Mouse (Mus musculus) kidney, postnatal 0 days (tissue): ENCODE measurements at regions not wholly inside any gene's neighbourhood (a gene's known extent, or its start where the extent isn't known, plus 50 kb on each side); places are given as distances from the start of the nearest gene placed in this dataset.

Source experiments
- ATAC-seq: fragments of 200-750 bp; cut with Nextera tagmentation; replicated peaks from 2 replicates; pipeline ENCODE4 v1.8.0; 2017; ENCODE audit warnings: low read depth, moderate number of reproducible peaks, moderate TSS enrichment, moderate library complexity; ENCODE audit not compliant: low FRiP score
- DNase-seq: peaks from one replicate; pipeline ENCODE4 v3.0.0-alpha.2; 2016; ENCODE audit warnings: low spot score
- H3K27ac ChIP-seq: fragments of 300-500 bp; sonication (generic); 2 replicates; pipeline ENCODE4 v1.5.1; 2014; ENCODE audit warnings: mild to moderate bottlenecking
- H3K27me3 ChIP-seq: fragments of 300-500 bp; sonication (generic); 2 replicates; pipeline ENCODE4 v1.6.1; 2014; ENCODE audit warnings: low read length, mixed read lengths; ENCODE audit not compliant: insufficient read depth
- H3K36me3 ChIP-seq: fragments of 300-500 bp; sonication (generic); 2 replicates; pipeline ENCODE4 v1.6.1; 2014; ENCODE audit warnings: low read length, mixed read lengths; ENCODE audit not compliant: insufficient read depth
- H3K4me1 ChIP-seq: fragments of 300-500 bp; sonication (generic); replicated peaks from 2 replicates; pipeline ENCODE4 v1.6.1; 2014; ENCODE audit warnings: antibody characterized with exemption, low read length, mixed read lengths; ENCODE audit not compliant: insufficient read depth
- H3K4me2 ChIP-seq: fragments of 300-500 bp; sonication (generic); 2 replicates; pipeline ENCODE4 v1.6.1; 2014; ENCODE audit warnings: mild to moderate bottlenecking, low read length, moderate library complexity, mixed read lengths
- H3K4me3 ChIP-seq: fragments of 300-500 bp; sonication (generic); replicated peaks from 2 replicates; pipeline ENCODE4 v1.5.1; 2014; ENCODE audit warnings: low read depth, low read length
- H3K9ac ChIP-seq: fragments of 300-500 bp; sonication (generic); 2 replicates; pipeline ENCODE4 v1.6.1; 2014; ENCODE audit warnings: low read depth, low read length
- H3K9me3 ChIP-seq: fragments of 300-500 bp; sonication (generic); replicated peaks from 2 replicates; pipeline ENCODE4 v1.6.1; 2016; ENCODE audit warnings: low read length, inconsistent platforms, mixed read lengths
- CTCF ChIP-seq: IDR thresholded peaks from 2 replicates; pipeline ENCODE4 v1.5.1; 2016; ENCODE audit warnings: antibody characterized with exemption, low read depth, mild to moderate bottlenecking, moderate library complexity
- WGBS: fragments of 180-500 bp; shearing (Covaris S2); extraction: QIAGEN DNeasy Blood & Tissue Kit; methylation state at CpG from one replicate; pipeline ENCODE4 v1.1.7; 2014; 5-methylcytosine and 5-hydroxymethylcytosine counted together

DNA sequence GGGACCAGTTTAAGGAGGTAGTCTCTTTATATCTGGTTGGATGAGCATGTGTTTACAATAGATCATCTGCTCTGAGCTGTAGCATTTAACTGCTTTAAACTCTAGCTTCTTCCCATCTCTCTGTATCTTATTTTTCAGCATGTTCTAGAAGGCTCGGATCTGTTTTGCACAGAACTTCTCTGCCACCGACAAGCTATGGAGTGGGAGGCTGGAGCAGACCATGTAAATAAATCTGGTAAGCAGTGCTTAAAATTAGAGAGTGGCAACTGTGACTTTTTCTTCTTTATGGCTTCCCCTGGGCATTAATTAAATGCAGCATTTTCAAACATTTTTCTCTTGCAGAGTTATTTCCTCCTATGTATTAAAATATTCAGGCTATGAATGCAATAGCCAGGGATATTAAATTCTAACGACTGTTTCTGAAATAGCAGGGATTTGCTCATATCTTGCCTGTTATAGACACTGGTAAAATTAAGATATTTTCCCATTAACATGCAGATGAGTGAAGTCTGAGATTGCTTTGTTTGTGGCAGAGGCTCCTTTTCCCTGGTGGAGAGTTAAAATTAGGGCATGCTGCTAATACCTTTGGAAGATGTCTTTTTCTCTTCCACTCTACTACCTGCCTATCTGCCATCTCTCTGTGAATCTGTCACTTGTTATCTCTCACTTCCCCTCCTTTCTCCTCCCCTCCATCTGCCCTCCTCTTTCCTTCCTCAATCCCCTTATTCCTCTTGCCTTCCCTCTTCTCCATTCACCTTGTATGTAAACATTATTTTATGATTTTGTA, 327.2 kb downstream of the Fam198b start:
- Histone ChIP-seq H3K4me2 (no peak overlapping the region), H3K36me3 (no peaks in the 10 kb centered on the region), H3K9ac (no peak overlapping the region), H3K4me3 (no peak overlapping the region), H3K4me1 (no peaks in the 10 kb centered on the region), H3K27me3 (no peaks in the 10 kb centered on the region), H3K27ac (no peak overlapping the region), H3K9me3 (no peaks in the 10 kb centered on the region)
- TF ChIP-seq CTCF = no peak
- 50% methylated on average over 3 of the region's 3 CpGs for WGBS
- ATAC-seq (no peak), DNase-seq (no peak)

DNA sequence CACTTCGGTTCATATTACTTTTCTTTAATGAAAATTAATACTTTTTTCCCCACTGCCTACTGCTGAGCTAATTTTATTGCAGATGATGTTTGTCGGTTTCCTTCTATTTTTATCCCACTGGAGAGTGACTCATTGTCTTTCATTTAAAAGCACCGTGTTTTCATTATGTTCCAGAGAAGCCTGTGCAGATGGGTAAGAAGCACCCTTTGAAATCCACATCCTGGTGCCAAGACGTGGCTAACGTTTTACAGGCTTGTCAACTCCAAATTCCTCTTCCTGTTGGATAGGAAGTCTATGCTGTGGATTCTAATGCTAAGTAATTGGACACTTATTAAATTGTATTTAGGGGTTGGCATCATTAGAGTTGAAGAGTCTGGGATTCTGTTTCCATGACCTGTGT, 364.3 kb downstream of the Fam198b start:
- TF ChIP-seq CTCF = no peak
- 41% methylated on average over 5 of the region's 5 CpGs for WGBS
- Histone ChIP-seq H3K4me1 (no peaks in the 10 kb centered on the region), H3K4me2 (no peak overlapping the region), H3K4me3 (no peak overlapping the region), H3K36me3 (no peaks in the 10 kb centered on the region), H3K9ac (no peak overlapping the region), H3K27ac (no peak overlapping the region), H3K27me3 (no peaks in the 10 kb centered on the region), H3K9me3 (no peaks in the 10 kb centered on the region)
- DNase-seq = no peak
- no peak for ATAC-seq

DNA sequence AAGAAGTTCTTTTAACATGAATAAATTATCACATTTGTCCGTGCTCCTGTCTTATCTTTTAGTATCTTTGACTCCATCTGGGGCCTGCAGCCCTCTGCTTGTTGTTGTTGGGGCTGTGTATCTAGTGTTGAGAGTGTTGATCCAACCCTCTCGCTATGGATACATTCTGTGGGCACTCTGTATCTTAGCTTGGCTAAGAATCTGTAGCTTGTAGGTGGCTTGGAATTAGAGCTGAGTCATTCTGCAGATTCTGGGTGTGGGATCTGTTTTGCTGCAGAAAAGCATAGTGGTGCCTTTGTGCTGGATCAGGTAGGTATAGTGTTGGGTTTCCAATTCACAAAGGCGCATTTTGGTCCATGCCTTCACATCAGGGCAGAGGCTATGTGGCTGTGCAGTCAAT, 365.6 kb downstream of the Fam198b start:
- no peaks in the 10 kb centered on the region for H3K27me3 ChIP-seq
- H3K36me3 ChIP-seq = no peaks in the 10 kb centered on the region
- H3K27ac ChIP-seq = no peak overlapping the region
- no peak overlapping the region for H3K4me3 ChIP-seq
- ATAC-seq (no peak), DNase-seq (no peak)
- 76% methylated on average over 3 of the region's 3 CpGs for WGBS
- H3K9ac ChIP-seq = no peak overlapping the region
- H3K9me3 ChIP-seq = no peaks in the 10 kb centered on the region
- no peak for TF ChIP-seq CTCF
- no peaks in the 10 kb centered on the region for H3K4me1 ChIP-seq
- H3K4me2 ChIP-seq = no peak overlapping the region

DNA sequence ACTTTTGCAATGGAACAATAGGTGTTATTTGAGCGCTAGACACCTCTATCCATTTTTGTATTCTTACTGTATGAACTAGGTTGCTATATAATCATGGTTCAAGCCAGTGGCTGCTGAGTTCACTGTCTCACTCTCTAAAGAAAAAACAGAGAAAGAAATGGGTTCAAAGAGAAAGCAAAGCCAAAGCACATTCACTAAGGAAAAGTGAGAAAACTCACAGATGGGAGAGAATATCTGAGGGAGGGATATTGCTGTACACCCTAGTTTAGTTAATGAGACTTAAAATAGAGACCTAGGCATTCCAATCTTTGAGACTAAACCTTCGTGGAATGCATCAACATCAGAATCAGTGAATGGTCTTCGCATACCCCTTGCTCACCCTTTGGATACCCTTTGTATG, 371.0 kb downstream of the Fam198b start:
- no peak overlapping the region for H3K4me2 ChIP-seq
- H3K9me3 ChIP-seq = no peaks in the 10 kb centered on the region
- DNase-seq (no peak), ATAC-seq (no peak)
- no peak for TF ChIP-seq CTCF
- no peaks in the 10 kb centered on the region for H3K4me1 ChIP-seq
- H3K27ac ChIP-seq = no peak overlapping the region
- 85% methylated on average over 3 of the region's 3 CpGs for WGBS
- no peak overlapping the region for H3K9ac ChIP-seq
- no peaks in the 10 kb centered on the region for H3K27me3 ChIP-seq
- H3K36me3 ChIP-seq = no peaks in the 10 kb centered on the region
- no peak overlapping the region for H3K4me3 ChIP-seq

DNA sequence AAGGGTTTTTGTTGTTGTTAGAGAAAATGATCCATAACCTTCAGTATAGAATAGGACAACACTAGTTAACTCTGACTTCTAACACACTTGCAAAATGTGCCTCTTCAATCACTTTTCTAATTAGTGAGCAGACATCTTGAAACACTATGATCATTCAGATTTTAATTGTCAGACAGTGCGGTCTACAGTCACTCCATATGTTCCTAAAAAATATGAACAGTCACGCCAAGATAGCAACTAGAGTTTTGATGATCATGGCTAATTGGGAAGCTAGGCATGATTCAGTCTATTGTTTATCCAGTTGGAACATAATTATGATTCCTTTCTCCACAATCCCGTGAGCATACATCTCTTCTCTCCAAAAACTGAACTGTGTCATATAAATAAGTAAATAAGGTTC, 372.1 kb downstream of the Fam198b start:
- no peaks in the 10 kb centered on the region for H3K4me1 ChIP-seq
- no peaks in the 10 kb centered on the region for H3K27me3 ChIP-seq
- no peak overlapping the region for H3K4me2 ChIP-seq
- H3K27ac ChIP-seq = no peak overlapping the region
- no peaks in the 10 kb centered on the region for H3K9me3 ChIP-seq
- 85% methylated on average over 3 of the region's 3 CpGs for WGBS
- no peak overlapping the region for H3K4me3 ChIP-seq
- no peak for TF ChIP-seq CTCF
- DNase-seq = no peak
- no peak for ATAC-seq
- no peaks in the 10 kb centered on the region for H3K36me3 ChIP-seq
- H3K9ac ChIP-seq = no peak overlapping the region

DNA sequence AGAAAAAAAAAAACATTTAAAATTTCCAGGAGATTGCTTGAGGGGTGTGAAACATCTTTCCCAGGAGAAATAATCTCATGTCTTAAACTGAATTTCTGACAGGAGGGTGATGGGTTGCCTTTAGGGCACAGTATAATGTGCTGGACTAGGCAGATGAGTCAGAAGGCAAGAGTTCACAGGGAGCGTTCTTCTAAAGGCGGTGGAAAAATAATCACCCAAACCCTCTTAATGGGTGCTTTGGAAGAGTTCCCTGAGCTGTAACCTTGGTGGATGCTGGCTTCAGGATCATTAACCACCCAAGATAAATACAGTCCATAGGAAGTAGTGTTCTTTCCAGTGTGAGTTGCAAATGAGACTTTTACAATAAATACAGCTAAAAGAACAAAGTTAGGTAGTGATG, 378.8 kb downstream of the Fam198b start:
- no peak overlapping the region for H3K4me3 ChIP-seq
- 27% methylated on average over 2 of the region's 2 CpGs for WGBS
- H3K4me2 ChIP-seq = no peak overlapping the region
- no peaks in the 10 kb centered on the region for H3K36me3 ChIP-seq
- ATAC-seq (no peak), DNase-seq (peak; percentile 58)
- no peak overlapping the region for H3K9ac ChIP-seq
- TF ChIP-seq CTCF = no peak
- H3K9me3 ChIP-seq = no peaks in the 10 kb centered on the region
- H3K27ac ChIP-seq = no peak overlapping the region
- no peaks in the 10 kb centered on the region for H3K4me1 ChIP-seq
- H3K27me3 ChIP-seq = no peaks in the 10 kb centered on the region

DNA sequence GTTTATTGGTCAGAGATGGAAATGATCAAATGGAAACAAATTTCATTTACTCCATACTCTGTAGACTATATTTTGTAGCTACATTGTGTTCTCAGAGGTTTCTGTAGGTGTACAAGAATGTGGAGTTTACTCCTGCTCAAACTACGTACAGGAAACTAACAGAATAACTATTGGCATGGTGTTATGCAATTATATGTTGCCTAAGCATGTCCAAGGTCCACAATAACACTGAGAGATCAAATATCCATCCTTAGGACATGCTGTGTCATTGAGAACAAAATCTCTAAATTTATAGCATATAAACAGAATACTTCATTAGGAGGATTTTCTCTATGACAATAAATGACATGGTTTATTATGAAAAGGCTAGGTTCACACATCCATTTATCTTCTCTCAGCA, 400.3 kb downstream of the Fam198b start:
- no peak overlapping the region for H3K4me3 ChIP-seq
- WGBS = 80% methylated on average over 1 of the region's 1 CpGs

More for the DNA sequence above, 400.3 kb downstream of the Fam198b start:
- Histone ChIP-seq H3K4me2 (no peak overlapping the region), H3K9me3 (no peaks in the 10 kb centered on the region), H3K4me1 (no peaks in the 10 kb centered on the region), H3K9ac (no peak overlapping the region), H3K27me3 (no peaks in the 10 kb centered on the region), H3K36me3 (no peaks in the 10 kb centered on the region), H3K27ac (no peak overlapping the region)
- ATAC-seq = no peak
- TF ChIP-seq CTCF = no peak
- DNase-seq = no peak
